15 mouse cellular contexts compared by ENCODE assay signal in the genomic region with DNA sequence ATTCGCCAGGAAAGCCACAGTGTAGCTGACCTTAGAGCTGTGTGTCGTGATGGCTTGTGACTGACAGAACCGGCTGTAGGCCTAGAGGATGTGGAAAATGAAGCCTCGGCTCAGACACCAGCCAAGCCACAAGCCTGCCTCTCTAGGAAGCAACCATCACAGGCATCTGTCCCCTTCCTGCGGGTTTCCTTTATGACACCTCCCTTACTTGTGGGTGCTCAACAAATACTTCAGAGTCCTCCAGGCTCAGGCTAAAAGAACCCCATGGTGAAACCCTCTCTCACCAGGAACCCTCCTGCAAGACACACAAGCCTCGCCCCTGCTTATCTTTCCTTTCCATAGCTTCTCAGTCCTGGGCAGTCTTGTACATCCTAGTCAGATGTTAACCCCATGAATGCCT. TPM values are rescaled to one million over a fixed set of nuclear protein-coding genes. Genes with fewer than 3 reads are reported as not detected.
DNase-seq lines count a peak whose midpoint lies in the region; ATAC-seq and TF ChIP-seq lines count a peak whose summit lies in the region.
"Had no signal": no experiment of that assay in that cellular context is flagged by ENCODE, and none has a peak within 500 bp of the region (broad histone marks: within the 10 kb centered on the region; RNA-seq: fewer than 3 reads in every experiment).

No protein-coding gene starts in this region.

- no peaks in the 10 kb centered on the region for H3K4me1 ChIP-seq in stomach, embryonic 15.5 days
- no peaks in the 10 kb centered on the region for H3K4me1 ChIP-seq in stomach, postnatal 0 days (replicated peaks; ENCODE audit: control insufficient read depth, insufficient read depth)
- H3K4me1 ChIP-seq in kidney, embryonic 15.5 days = no peaks in the 10 kb centered on the region
- H3K4me1 ChIP-seq in hindbrain, embryonic 16.5 days (ENCODE audit: control insufficient read depth, insufficient read depth, low read depth, low read length) = no peaks in the 10 kb centered on the region
- H3K4me1 ChIP-seq: embryonic facial prominence, embryonic 12.5 days; neural tube, embryonic 12.5 days had no signal

- WGBS in stomach, embryonic 15.5 days = 81% methylated on average over 6 of the region's 6 CpGs
- 76% methylated on average over 6 of the region's 6 CpGs for WGBS in stomach, postnatal 0 days
- 90% methylated on average over 6 of the region's 6 CpGs for WGBS in kidney, embryonic 15.5 days
- 93% methylated on average over 6 of the region's 6 CpGs for WGBS in hindbrain, embryonic 16.5 days

- DNase-seq in stomach, postnatal 0 days (ENCODE audit: low spot score) = no peak
- DNase-seq in induced T-regulatory cell, adult 2 months (ENCODE audit: low read depth) = peak; percentile 81
- peak; percentile 48 for DNase-seq in thymus, postnatal 4 days
- DNase-seq in gastrocnemius, adult 18-20 months (ENCODE audit: low spot score) = no peak
- DNase-seq: cerebellum, adult 2 months; lung, postnatal 4 days; right cerebral cortex, postnatal 25 days had no signal

- no peak for TF ChIP-seq EP300 in stomach, postnatal 0 days (optimal IDR thresholded peaks at IDR 0.05)

- H3K4me2 ChIP-seq in stomach, embryonic 15.5 days = no peak overlapping the region
- no peak overlapping the region for H3K4me2 ChIP-seq in stomach, postnatal 0 days (replicated peaks; ENCODE audit: low read depth)
- no peak overlapping the region for H3K4me2 ChIP-seq in kidney, embryonic 15.5 days
- no peak overlapping the region for H3K4me2 ChIP-seq in hindbrain, embryonic 16.5 days (ENCODE audit: low read length)
- H3K4me2 ChIP-seq: embryonic facial prominence, embryonic 12.5 days; heart, embryonic 13.5 days; limb, embryonic 12.5 days; neural tube, embryonic 12.5 days had no signal

- H3K9ac ChIP-seq in stomach, embryonic 15.5 days = no peak overlapping the region
- H3K9ac ChIP-seq in stomach, postnatal 0 days (ENCODE audit: low read length) = no peak overlapping the region
- H3K9ac ChIP-seq in kidney, embryonic 15.5 days = no peak overlapping the region
- no peak overlapping the region for H3K9ac ChIP-seq in hindbrain, embryonic 16.5 days (ENCODE audit: low read depth, low read length)
- H3K9ac ChIP-seq: embryonic facial prominence, embryonic 12.5 days; heart, embryonic 13.5 days; limb, embryonic 12.5 days; neural tube, embryonic 12.5 days had no signal

- peak; percentile 72; the same call in 1 of the 2 replicates for ATAC-seq in stomach, embryonic 15.5 days (ENCODE audit: insufficient read depth, low FRiP score, low read depth)
- ATAC-seq in stomach, postnatal 0 days (ENCODE audit: low FRiP score, low TSS enrichment) = no peak
- ATAC-seq in megakaryocyte-erythroid progenitor cell, adult 5-6 weeks (replicated peaks; ENCODE audit: low FRiP score, low TSS enrichment, poor library complexity, severe bottlenecking) = peak; percentile 91
- no peak for ATAC-seq in kidney, embryonic 15.5 days (replicated peaks; ENCODE audit: low FRiP score)
- no peak for ATAC-seq in hindbrain, embryonic 16.5 days

- no peaks in the 10 kb centered on the region for H3K9me3 ChIP-seq in stomach, embryonic 15.5 days
- no peaks in the 10 kb centered on the region for H3K9me3 ChIP-seq in stomach, postnatal 0 days (ENCODE audit: control insufficient read depth, low read length)
- no peaks in the 10 kb centered on the region for H3K9me3 ChIP-seq in kidney, embryonic 15.5 days (replicated peaks)
- no peaks in the 10 kb centered on the region for H3K9me3 ChIP-seq in hindbrain, embryonic 16.5 days (ENCODE audit: control insufficient read depth, low read length)
- H3K9me3 ChIP-seq: embryonic facial prominence, embryonic 12.5 days; heart, embryonic 13.5 days; limb, embryonic 12.5 days; neural tube, embryonic 12.5 days had no signal

- no peak overlapping the region for H3K27ac ChIP-seq in stomach, embryonic 15.5 days
- no peak overlapping the region for H3K27ac ChIP-seq in stomach, postnatal 0 days (replicated peaks)
- no peak overlapping the region for H3K27ac ChIP-seq in kidney, embryonic 15.5 days
- no peak overlapping the region for H3K27ac ChIP-seq in hindbrain, embryonic 16.5 days (ENCODE audit: low read depth, low read length)
- H3K27ac ChIP-seq: embryonic facial prominence, embryonic 12.5 days; heart, embryonic 13.5 days; limb, embryonic 12.5 days; neural tube, embryonic 12.5 days had no signal

- no peak overlapping the region for H3K4me3 ChIP-seq in stomach, embryonic 15.5 days (replicated peaks)
- H3K4me3 ChIP-seq in stomach, postnatal 0 days (ENCODE audit: low read depth, low read length) = no peak overlapping the region
- H3K4me3 ChIP-seq in kidney, embryonic 15.5 days (replicated peaks) = no peak overlapping the region
- no peak overlapping the region for H3K4me3 ChIP-seq in hindbrain, embryonic 16.5 days (ENCODE audit: low read length)
- H3K4me3 ChIP-seq: embryonic facial prominence, embryonic 12.5 days; heart, embryonic 13.5 days; limb, embryonic 12.5 days; neural tube, embryonic 12.5 days had no signal

- no peak for TF ChIP-seq CTCF in stomach, postnatal 0 days (IDR thresholded peaks at IDR 0.05; ENCODE audit: low read depth)

- no peaks in the 10 kb centered on the region for H3K27me3 ChIP-seq in stomach, embryonic 15.5 days (replicated peaks)
- H3K27me3 ChIP-seq in stomach, postnatal 0 days (ENCODE audit: control insufficient read depth, insufficient read depth, low read length) = no peaks in the 10 kb centered on the region
- no peaks in the 10 kb centered on the region for H3K27me3 ChIP-seq in kidney, embryonic 15.5 days
- no peaks in the 10 kb centered on the region for H3K27me3 ChIP-seq in hindbrain, embryonic 16.5 days (replicated peaks; ENCODE audit: control insufficient read depth, insufficient read depth, low read length)
- H3K27me3 ChIP-seq: embryonic facial prominence, embryonic 12.5 days; heart, embryonic 13.5 days; limb, embryonic 12.5 days; neural tube, embryonic 12.5 days had no signal

- H3K36me3 ChIP-seq in stomach, embryonic 15.5 days = no peaks in the 10 kb centered on the region
- no peaks in the 10 kb centered on the region for H3K36me3 ChIP-seq in stomach, postnatal 0 days (ENCODE audit: control insufficient read depth, insufficient read depth, low read length)
- H3K36me3 ChIP-seq in kidney, embryonic 15.5 days = no peaks in the 10 kb centered on the region
- H3K36me3 ChIP-seq in hindbrain, embryonic 16.5 days (ENCODE audit: control insufficient read depth, insufficient read depth, low read length) = no peaks in the 10 kb centered on the region
- H3K36me3 ChIP-seq: embryonic facial prominence, embryonic 12.5 days; limb, embryonic 12.5 days; neural tube, embryonic 12.5 days had no signal

RNA-seq across cellular contexts. Expression of gene Rftn1, which starts 31.9 kb away (rescaled TPM):
- 11.4 and 12.6 TPM in 2 replicates for polyA plus RNA-seq in stomach, embryonic 15.5 days (2015; fragmentation: Nextera tagmentation; extraction: Ambion mirVana)
- 7.0 and 7.1 TPM in 2 replicates for polyA plus RNA-seq in stomach, postnatal 0 days (2015; fragmentation: Nextera tagmentation; extraction: Ambion mirVana)
- total RNA-seq in megakaryocyte-erythroid progenitor cell, adult 5-6 weeks (2014; fragmentation: Nextera tagmentation) = 39.0 and 39.5 TPM in 2 replicates
- 31.1 and 44.6 TPM in 2 replicates for total RNA-seq in megakaryocyte-erythroid progenitor cell, adult 5-6 weeks (2017)
- 10 to 100 TPM; 10.3 to 10.6 TPM for total RNA-seq in gastrocnemius, adult 18-20 months (2021)
- 12.7 and 14.7 TPM in 2 replicates for polyA plus RNA-seq in kidney, embryonic 15.5 days (2015; fragmentation: Nextera tagmentation; extraction: Ambion mirVana)
- polyA plus RNA-seq in hindbrain, embryonic 16.5 days (2015; fragmentation: Nextera tagmentation; extraction: Ambion mirVana) = 21.1 and 24.3 TPM in 2 replicates

Comparison
In these comparisons a context has a peak if more than half of its experiments do, and no peak if none do; other contexts are left out.
1. ATAC-seq: peak in stomach, embryonic 15.5 days (single experiment) and megakaryocyte-erythroid progenitor cell, adult 5-6 weeks (single experiment); none in stomach, postnatal 0 days (single experiment), kidney, embryonic 15.5 days (single experiment) and hindbrain, embryonic 16.5 days (single experiment).
2. DNase-seq: peak in induced T-regulatory cell, adult 2 months (single experiment) and thymus, postnatal 4 days (single experiment); none in stomach, postnatal 0 days (single experiment) and gastrocnemius, adult 18-20 months (single experiment).